Mouse (Mus musculus) thymus, adult 2 months (tissue): ENCODE data around the gene Afap1. TPM values are rescaled to one million over a fixed set of nuclear protein-coding genes. Genes with fewer than 3 reads are reported as not detected.

Source experiments
- DNase-seq: peaks from one replicate; pipeline ENCODE4 v3.0.0; 2021
- H3K27ac ChIP-seq: fragments of 200-500 bp; 2 replicates; pipeline ENCODE4 v1.5.1; 2012; ENCODE audit warnings: low read length, control low read depth; ENCODE audit not compliant: control insufficient read depth, insufficient read depth
- H3K27me3 ChIP-seq: fragments of 200-500 bp; 2 replicates; pipeline ENCODE4 v1.6.1; 2012; ENCODE audit warnings: mild to moderate bottlenecking, low read length, moderate library complexity, mixed read lengths; ENCODE audit not compliant: control insufficient read depth, insufficient read depth
- H3K36me3 ChIP-seq: fragments of 200-500 bp; 2 replicates; pipeline ENCODE4 v1.6.1; 2012; ENCODE audit warnings: mild to moderate bottlenecking, low read length, moderate library complexity; ENCODE audit not compliant: control insufficient read depth, insufficient read depth
- H3K4me1 ChIP-seq: fragments of 200-500 bp; replicated peaks from 2 replicates; pipeline ENCODE4 v1.6.1; 2012; ENCODE audit warnings: low read length; ENCODE audit not compliant: control insufficient read depth, insufficient read depth
- H3K4me3 ChIP-seq: fragments of 200-500 bp; 2 replicates; pipeline ENCODE4 v1.5.1; 2012; ENCODE audit warnings: mild to moderate bottlenecking, low read length, control low read depth, moderate library complexity; ENCODE audit not compliant: control insufficient read depth, insufficient read depth
- CTCF ChIP-seq: fragments of 200-500 bp; IDR thresholded peaks from 2 replicates; pipeline ENCODE4 v1.5.1; 2012; ENCODE audit warnings: mild to moderate bottlenecking, control low read depth, low read length, moderate library complexity, borderline replicate concordance; ENCODE audit not compliant: control insufficient read depth, poor library complexity, insufficient read depth; ENCODE audit errors: extremely low read depth
- POLR2A ChIP-seq: fragments of 200-500 bp; IDR thresholded peaks from 2 replicates; pipeline ENCODE4 v1.6.1; 2012; ENCODE audit warnings: mild to moderate bottlenecking, low read length, control low read depth, moderate library complexity; ENCODE audit not compliant: control insufficient read depth, poor library complexity, insufficient read depth; ENCODE audit errors: extremely low read depth
- WGBS: fragments of 180-500 bp; shearing (Covaris S2); methylation state at CpG from one replicate; pipeline ENCODE4 v1.1.7; 2018; 5-methylcytosine and 5-hydroxymethylcytosine counted together
- polyA plus RNA-seq: library from polyadenylated mRNA; depleted of rRNA; stranded (reverse); fragments of >200 nt; gene quantifications from 2 replicates; pipeline ENCODE4 v1.2.3, GENCODE M21; 2012

The Afap1 gene
- polyA plus RNA-seq, 1 experiment: 17.2 TPM

DNA sequence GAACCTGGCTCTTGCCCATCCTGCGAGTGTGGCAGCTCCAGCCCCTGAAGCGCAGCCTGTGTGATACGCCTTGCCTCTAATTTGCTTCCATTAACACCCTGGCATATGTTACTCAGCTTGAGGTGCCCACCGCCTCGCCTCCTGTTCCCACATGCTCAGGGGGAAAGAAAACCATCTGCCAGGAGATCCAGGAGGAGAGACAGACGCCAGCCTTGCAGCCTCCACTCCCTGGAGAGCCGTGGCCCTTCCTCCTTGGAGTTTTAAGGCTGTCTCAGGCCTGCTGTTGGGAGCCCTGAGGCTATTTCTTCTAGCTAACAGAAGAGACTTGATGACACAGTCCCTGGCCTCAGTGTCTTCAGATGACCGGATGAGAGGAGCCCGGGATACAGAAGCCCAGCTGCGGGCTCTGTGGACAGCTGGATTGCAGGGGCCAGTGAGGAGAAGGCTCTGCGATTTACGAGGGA is 32.1 kb downstream of the Afap1 start:
- Histone ChIP-seq H3K36me3 (no peaks in the 10 kb centered on the region), H3K4me3 (no peak overlapping the region), H3K27ac (no peak overlapping the region), H3K4me1 (no peaks in the 10 kb centered on the region), H3K27me3 (no peaks in the 10 kb centered on the region)
- TF ChIP-seq POLR2A (no peak), CTCF (no peak)
- no peak for DNase-seq
- WGBS: 93% methylated on average over 12 of the region's 12 CpGs

DNA sequence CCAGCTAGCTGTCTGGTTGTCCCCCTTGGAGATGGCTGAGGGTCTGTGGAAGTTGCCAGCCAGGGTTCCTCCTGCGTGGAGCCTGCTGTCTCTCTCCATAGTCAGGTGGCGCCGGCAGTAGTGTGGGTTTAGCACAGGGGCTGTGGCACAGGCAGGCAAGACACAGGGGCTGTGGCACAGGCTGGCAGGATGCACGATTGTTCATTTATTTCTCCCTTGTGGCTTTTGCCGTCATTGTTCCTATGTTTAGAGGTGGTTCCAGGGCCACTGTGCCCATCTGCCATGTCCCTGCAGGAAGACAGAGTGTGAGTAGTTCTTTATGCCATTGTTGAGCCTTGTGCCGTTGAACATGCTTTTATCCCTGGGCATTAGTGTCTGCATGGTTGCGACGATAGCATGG is 33.4 kb downstream of the Afap1 start:
- Histone ChIP-seq H3K4me3 (no peak overlapping the region), H3K36me3 (no peaks in the 10 kb centered on the region), H3K4me1 (no peaks in the 10 kb centered on the region), H3K27me3 (no peaks in the 10 kb centered on the region), H3K27ac (no peak overlapping the region)
- TF ChIP-seq POLR2A (no peak), CTCF (no peak)
- no peak for DNase-seq
- WGBS: 87% methylated on average over 8 of the region's 8 CpGs

DNA sequence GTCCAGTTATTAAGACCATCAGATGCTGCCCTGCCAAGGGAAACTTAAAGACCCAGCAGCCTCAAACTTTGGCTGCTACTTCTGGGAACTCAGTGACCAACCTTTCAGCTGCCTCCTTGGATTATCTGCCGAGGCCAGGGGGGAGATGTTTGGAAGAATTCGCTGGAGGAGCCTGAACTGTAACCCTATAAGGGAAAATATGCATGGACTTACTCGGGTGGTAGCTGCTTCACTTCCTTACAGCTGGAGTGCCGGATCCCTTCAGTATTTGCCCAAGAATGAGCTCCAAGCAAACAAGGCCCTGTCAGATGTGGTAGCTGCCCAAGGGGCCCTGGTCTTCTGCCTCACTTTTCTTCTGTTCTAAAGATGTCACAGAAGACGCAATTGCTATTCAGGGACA is 38.2 kb downstream of the Afap1 start:
- no peaks in the 10 kb centered on the region for H3K4me1 ChIP-seq

DNA sequence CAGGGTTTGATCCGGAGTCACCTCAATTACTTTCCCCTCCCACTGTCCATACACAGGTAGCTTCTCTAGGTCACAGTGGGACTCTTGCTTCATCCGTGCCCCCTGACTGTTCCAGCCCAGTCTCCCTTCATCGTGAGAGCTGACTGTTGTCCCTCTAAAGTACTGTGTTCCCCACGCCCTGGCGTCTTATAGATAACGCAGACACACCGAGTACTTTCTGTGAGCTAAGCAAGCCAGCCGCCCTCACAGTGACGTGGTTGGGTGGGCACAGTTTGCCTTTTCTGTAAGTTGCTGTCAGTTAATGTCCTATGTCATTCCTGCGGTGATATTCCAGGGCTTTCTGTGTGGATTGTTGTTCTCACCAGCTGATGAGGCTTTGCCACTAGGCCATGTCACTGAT is 39.9 kb downstream of the Afap1 start:
- WGBS: 98% methylated on average over 10 of the region's 10 CpGs
- TF ChIP-seq CTCF: no peak
- no peak for TF ChIP-seq POLR2A
- H3K4me3 ChIP-seq: no peak overlapping the region
- no peaks in the 10 kb centered on the region for H3K27me3 ChIP-seq
- DNase-seq: no peak
- no peaks in the 10 kb centered on the region for H3K36me3 ChIP-seq
- no peak overlapping the region for H3K27ac ChIP-seq
- no peaks in the 10 kb centered on the region for H3K4me1 ChIP-seq

More for the DNA sequence above, 38.2 kb downstream of the Afap1 start:
- Histone ChIP-seq H3K4me3 (no peak overlapping the region), H3K27ac (no peak overlapping the region), H3K27me3 (no peaks in the 10 kb centered on the region), H3K36me3 (no peaks in the 10 kb centered on the region)
- WGBS: 88% methylated on average over 5 of the region's 5 CpGs
- TF ChIP-seq POLR2A (no peak), CTCF (no peak)
- no peak for DNase-seq

DNA sequence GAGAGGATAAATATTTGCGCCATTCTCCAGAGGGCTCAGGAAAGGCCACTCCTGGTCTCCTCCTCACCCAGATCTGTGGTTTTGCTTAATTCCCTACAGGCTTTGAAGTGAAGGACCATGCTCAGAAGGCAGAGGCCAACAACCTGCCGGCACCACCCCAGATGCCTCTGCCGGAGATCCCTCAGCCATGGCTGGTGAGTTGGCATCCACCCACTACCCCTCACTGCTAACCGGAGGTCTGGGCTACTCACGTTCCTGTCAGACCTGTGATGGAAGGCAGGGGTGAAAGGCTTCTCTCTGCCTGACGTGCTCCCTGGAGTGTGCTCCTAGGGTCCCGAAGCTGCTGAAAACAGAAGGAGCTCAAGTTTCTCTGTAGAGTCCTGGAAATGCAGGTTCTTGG is 42.8 kb downstream of the Afap1 start:
- WGBS: 95% methylated on average over 7 of the region's 7 CpGs
- no peak overlapping the region for H3K27ac ChIP-seq
- H3K36me3 ChIP-seq: no peaks in the 10 kb centered on the region
- no peaks in the 10 kb centered on the region for H3K27me3 ChIP-seq
- H3K4me3 ChIP-seq: no peak overlapping the region
- DNase-seq: no peak
- no peaks in the 10 kb centered on the region for H3K4me1 ChIP-seq
- TF ChIP-seq POLR2A: no peak
- TF ChIP-seq CTCF: no peak

DNA sequence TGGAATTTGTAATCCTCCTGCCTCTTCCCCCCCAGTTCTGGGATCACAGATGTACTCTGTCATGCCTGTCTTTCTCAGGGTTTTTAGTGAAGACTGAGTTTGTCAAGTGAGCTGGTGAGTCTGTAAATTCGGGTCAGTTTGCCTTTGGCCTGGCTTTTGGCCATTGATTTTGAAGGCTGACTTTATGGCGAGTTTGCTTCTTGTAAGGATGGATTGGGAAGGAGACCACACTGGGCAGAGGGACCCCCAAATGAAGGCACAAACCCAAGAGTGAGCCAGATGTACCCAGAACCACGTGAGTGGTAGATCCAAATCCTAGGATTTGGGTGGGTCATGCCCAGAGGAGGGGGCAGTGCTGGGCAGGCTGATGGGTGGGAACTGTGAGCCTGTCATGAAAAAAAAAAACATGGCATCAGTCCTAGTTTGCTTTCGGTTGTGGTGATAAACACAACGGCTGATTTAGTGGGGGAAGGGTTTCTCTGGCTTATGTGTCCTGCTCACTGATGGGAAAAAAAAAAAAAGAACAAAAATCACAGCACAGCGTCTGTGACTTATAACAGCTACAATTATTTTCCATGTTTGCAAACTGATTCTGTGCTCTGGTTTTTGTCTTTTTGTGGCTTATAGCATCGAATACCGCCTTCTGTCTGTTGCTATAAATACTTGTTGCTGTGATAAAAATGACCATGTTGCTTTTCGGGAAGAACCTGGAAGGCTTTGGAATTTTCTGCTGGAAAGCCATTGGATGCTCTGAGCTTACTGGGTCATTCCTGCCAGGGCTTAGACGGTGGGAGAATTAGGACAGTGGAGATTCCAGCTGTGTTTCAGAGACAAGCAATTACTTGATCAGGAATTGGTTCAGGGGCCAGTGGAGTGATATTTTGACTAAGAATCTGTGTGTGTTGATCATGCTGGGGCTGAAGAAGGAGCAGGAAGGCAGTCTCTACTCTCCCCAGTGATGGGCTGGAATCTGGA is 45.4 kb downstream of the Afap1 start:
- Histone ChIP-seq H3K4me3 (no peak overlapping the region), H3K36me3 (no peaks in the 10 kb centered on the region), H3K4me1 (no peaks in the 10 kb centered on the region), H3K27me3 (no peaks in the 10 kb centered on the region), H3K27ac (no peak overlapping the region)
- 88% methylated on average over 10 of the region's 10 CpGs for WGBS
- TF ChIP-seq POLR2A: no peak
- TF ChIP-seq CTCF: no peak
- DNase-seq: no peak

DNA sequence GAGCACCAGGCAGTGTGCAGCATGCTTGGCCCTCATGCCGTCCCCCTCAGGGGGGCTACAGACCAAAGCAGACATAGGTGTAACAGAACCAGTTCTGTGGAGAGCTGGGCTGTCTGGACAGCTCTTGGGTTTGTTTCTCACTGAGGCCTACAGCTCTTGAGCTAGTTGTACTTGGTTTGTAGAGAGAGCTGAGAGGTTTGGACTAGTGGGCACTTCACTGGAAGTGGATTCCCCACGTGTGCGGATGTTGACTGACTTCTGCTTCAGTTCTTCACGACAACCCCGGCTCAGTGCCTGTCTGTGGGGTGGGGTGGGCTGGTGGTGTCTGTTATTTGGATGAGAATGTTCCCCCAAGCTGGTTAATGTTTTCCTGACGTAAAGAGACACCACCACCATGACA is 46.8 kb downstream of the Afap1 start:
- Histone ChIP-seq H3K27me3 (no peaks in the 10 kb centered on the region), H3K36me3 (no peaks in the 10 kb centered on the region), H3K4me1 (no peaks in the 10 kb centered on the region), H3K27ac (no peak overlapping the region), H3K4me3 (no peak overlapping the region)
- 96% methylated on average over 6 of the region's 6 CpGs for WGBS
- DNase-seq: no peak
- no peak for TF ChIP-seq POLR2A
- TF ChIP-seq CTCF: no peak
